Mouse (Mus musculus) thymus, adult 2 months (tissue): ENCODE measurements around the gene Efhd2. TPM values are rescaled to one million over a fixed set of nuclear protein-coding genes. Genes with fewer than 3 reads are reported as not detected.

ENCODE experiments used
- DNase-seq: peaks from one replicate; pipeline ENCODE4 v3.0.0; 2021
- H3K27ac ChIP-seq: fragments of 200-500 bp; 2 replicates; pipeline ENCODE4 v1.5.1; 2012; ENCODE audit warnings: low read length, control low read depth; ENCODE audit not compliant: control insufficient read depth, insufficient read depth
- H3K27me3 ChIP-seq: fragments of 200-500 bp; 2 replicates; pipeline ENCODE4 v1.6.1; 2012; ENCODE audit warnings: mild to moderate bottlenecking, low read length, moderate library complexity, mixed read lengths; ENCODE audit not compliant: control insufficient read depth, insufficient read depth
- H3K36me3 ChIP-seq: fragments of 200-500 bp; 2 replicates; pipeline ENCODE4 v1.6.1; 2012; ENCODE audit warnings: mild to moderate bottlenecking, low read length, moderate library complexity; ENCODE audit not compliant: control insufficient read depth, insufficient read depth
- H3K4me1 ChIP-seq: fragments of 200-500 bp; replicated peaks from 2 replicates; pipeline ENCODE4 v1.6.1; 2012; ENCODE audit warnings: low read length; ENCODE audit not compliant: control insufficient read depth, insufficient read depth
- H3K4me3 ChIP-seq: fragments of 200-500 bp; 2 replicates; pipeline ENCODE4 v1.5.1; 2012; ENCODE audit warnings: mild to moderate bottlenecking, low read length, control low read depth, moderate library complexity; ENCODE audit not compliant: control insufficient read depth, insufficient read depth
- CTCF ChIP-seq: fragments of 200-500 bp; IDR thresholded peaks from 2 replicates; pipeline ENCODE4 v1.5.1; 2012; ENCODE audit warnings: mild to moderate bottlenecking, control low read depth, low read length, moderate library complexity, borderline replicate concordance; ENCODE audit not compliant: control insufficient read depth, poor library complexity, insufficient read depth; ENCODE audit errors: extremely low read depth
- POLR2A ChIP-seq: fragments of 200-500 bp; IDR thresholded peaks from 2 replicates; pipeline ENCODE4 v1.6.1; 2012; ENCODE audit warnings: mild to moderate bottlenecking, low read length, control low read depth, moderate library complexity; ENCODE audit not compliant: control insufficient read depth, poor library complexity, insufficient read depth; ENCODE audit errors: extremely low read depth
- WGBS: fragments of 180-500 bp; shearing (Covaris S2); methylation state at CpG from one replicate; pipeline ENCODE4 v1.1.7; 2018; 5-methylcytosine and 5-hydroxymethylcytosine counted together
- polyA plus RNA-seq: library from polyadenylated mRNA; depleted of rRNA; stranded (reverse); fragments of >200 nt; gene quantifications from 2 replicates; pipeline ENCODE4 v1.2.3, GENCODE M21; 2012

Efhd2 gene
- polyA plus RNA-seq, 1 experiment: 120 TPM

DNA sequence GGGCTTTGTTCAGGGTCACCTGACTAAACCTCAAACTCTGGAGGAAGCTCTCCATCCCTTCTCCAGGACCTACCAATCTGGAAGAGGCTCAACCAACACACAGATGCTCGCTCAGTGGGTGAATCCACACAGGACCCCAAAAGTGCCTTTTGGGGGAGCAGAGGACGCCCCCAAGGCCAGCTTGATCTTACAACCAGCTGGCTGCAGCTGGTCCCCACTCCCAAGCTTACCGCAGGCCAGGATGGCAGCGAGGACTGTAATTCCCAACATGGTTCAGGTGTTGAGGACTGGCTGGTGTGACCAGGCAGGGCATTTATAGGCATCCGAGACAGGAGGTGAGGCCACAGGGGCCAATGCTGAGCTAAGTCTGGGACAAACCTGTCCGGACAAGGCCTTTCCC lies 28.7 kb downstream of the Efhd2 start, which contains the start of gene Ctrc:
Gene Ctrc (minus strand): TSS at position 361 of the 400 bp plus-strand sequence.
- H3K27me3 ChIP-seq: no peaks in the 10 kb centered on the region
- no peak for DNase-seq
- no peaks in the 10 kb centered on the region for H3K36me3 ChIP-seq
- TF ChIP-seq POLR2A (no peak), CTCF (no peak)
- no peak within 1 kb of the TSS for H3K4me3 ChIP-seq
- no peak within 1 kb of the TSS for H3K27ac ChIP-seq
- no peaks in the 10 kb centered on the region for H3K4me1 ChIP-seq
- WGBS: 97% methylated on average over 6 of the region's 6 CpGs

DNA sequence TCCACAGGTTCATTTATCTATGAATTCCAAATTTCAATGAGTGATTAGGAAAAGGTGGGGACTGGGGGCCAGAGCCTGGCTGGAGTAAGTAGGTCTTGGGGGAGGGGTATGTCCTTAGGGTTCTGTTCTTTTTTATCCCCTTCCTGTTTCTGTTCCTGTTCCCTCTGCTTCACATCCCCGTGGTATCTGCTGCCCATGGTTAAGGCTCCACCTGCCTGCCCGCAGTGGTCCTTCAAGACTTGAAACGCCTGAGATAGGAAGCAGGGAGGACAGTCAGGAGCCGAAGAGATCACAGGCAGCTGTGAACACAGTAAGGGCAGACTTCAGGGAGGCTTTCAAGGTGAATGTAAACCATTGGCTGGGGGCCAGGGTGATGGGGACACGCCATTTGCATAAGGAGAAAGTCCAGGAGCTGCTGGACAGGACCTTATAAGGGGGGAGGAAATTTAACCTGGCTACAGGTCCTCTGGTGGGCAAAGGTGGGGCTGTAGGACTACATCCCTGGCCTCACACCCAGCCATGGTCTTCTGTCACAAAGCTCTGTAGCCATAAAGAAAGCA lies 40.1 kb downstream of the Efhd2 start:
- no peak for TF ChIP-seq CTCF
- TF ChIP-seq POLR2A: no peak
- no peaks in the 10 kb centered on the region for H3K4me1 ChIP-seq
- DNase-seq: no peak
- H3K36me3 ChIP-seq: no peaks in the 10 kb centered on the region
- no peak overlapping the region for H3K27ac ChIP-seq
- WGBS: 35% methylated on average over 5 of the region's 5 CpGs
- H3K4me3 ChIP-seq: no peak overlapping the region
- no peaks in the 10 kb centered on the region for H3K27me3 ChIP-seq

DNA sequence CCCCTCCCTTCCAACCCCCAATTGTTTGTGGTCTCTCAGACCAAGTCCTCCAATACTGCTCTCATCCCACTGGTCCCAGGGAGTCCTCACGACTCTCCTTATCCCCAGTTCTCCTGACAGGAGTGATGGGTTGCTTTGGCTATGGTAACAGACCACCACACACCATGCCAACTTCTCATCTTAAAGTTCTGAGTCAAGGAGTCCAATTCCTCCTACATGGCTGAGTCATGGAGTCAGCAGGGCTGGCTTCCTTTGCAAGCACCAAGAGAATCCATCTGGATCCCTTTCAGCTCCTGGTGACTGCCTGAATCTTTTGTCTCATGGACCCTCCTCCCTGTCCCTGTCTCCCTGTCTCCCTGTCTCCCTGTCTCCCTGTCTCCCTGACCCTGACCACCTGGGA lies 40.8 kb downstream of the Efhd2 start:
- 88% methylated on average over 1 of the region's 1 CpGs for WGBS
- H3K4me3 ChIP-seq: no peak overlapping the region
- no peaks in the 10 kb centered on the region for H3K36me3 ChIP-seq
- H3K27me3 ChIP-seq: no peaks in the 10 kb centered on the region
- no peak overlapping the region for H3K27ac ChIP-seq
- TF ChIP-seq CTCF: no peak
- TF ChIP-seq POLR2A: no peak
- no peaks in the 10 kb centered on the region for H3K4me1 ChIP-seq
- DNase-seq: no peak

DNA sequence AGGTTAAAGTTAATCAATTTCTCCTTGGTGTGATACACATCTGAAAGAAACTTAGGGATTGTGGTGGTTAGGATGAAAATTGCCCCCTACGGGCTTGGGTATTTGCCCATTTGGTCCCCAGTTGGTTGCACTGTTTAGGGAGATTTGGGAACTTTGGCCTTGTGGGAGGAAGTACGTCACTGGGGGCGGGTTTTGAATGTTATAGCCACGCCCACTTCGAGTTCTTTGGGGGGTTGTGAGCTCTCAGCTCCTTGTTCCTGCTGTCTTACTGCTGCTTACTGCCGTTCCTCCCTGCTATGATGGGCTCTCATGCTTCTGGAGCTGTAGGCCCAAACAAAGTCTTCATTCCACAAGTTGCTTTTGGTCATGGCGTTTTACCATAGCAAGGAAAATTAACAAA lies 43.4 kb downstream of the Efhd2 start:
- whole genome bisulfite sequencing: 89% methylated on average over 7 of the region's 7 CpGs
- H3K36me3 ChIP-seq: no peaks in the 10 kb centered on the region
- H3K27me3 ChIP-seq: no peaks in the 10 kb centered on the region
- no peak for TF ChIP-seq CTCF
- H3K4me1 ChIP-seq: no peaks in the 10 kb centered on the region
- no peak for DNase-seq
- no peak overlapping the region for H3K27ac ChIP-seq
- H3K4me3 ChIP-seq: no peak overlapping the region

DNA sequence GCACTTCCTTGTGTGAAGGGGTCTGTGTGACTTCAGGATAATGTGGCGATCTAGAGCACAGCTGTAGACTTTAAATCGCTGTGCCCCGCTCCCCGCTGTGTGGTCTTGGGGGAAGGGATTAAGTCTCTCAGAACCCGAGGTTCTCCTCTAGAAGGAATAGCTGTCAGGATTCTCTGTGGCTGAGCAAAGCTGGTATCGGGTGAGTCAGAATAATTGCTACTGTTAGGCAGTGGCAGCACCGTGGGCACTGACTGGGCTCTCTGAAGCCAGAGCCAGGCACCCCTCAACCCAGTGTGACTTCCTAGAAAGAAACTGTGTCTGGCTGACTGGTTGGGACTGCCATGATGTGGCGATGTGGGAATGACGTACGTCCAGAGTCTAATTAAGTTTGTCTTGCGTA lies 44.3 kb downstream of the Efhd2 start:
- no peak for DNase-seq
- Histone ChIP-seq H3K36me3 (no peaks in the 10 kb centered on the region), H3K4me3 (no peak overlapping the region), H3K27me3 (no peaks in the 10 kb centered on the region), H3K4me1 (no peaks in the 10 kb centered on the region), H3K27ac (no peak overlapping the region)
- TF ChIP-seq CTCF (no peak), POLR2A (no peak)
- WGBS: 87% methylated on average over 11 of the region's 11 CpGs

DNA sequence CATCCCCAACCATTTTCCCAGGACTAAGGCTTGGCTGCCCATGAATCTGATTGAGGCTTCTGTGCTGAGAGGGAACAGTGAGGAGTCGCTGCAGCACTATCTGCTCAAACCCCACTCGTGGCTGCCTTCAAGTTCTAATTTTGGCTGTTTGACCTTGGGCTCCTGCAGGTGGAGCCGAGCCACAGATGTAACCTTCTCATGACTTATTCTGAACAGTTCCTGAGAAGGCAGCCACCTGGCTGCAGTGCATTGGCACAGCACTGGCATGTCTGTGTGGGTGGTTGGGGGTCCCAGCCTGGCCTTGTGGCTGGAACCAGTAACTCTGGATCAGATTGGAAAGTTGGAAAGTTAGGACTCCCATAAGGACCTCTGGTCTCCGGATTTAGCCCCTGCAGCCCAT lies 46.5 kb downstream of the Efhd2 start:
- H3K27me3 ChIP-seq: no peaks in the 10 kb centered on the region
- no peak overlapping the region for H3K4me3 ChIP-seq
- no peak overlapping the region for H3K27ac ChIP-seq
- no peak for DNase-seq
- TF ChIP-seq CTCF (no peak), POLR2A (no peak)
- no peaks in the 10 kb centered on the region for H3K4me1 ChIP-seq
- 47% methylated on average over 4 of the region's 4 CpGs for WGBS
- no peaks in the 10 kb centered on the region for H3K36me3 ChIP-seq

DNA sequence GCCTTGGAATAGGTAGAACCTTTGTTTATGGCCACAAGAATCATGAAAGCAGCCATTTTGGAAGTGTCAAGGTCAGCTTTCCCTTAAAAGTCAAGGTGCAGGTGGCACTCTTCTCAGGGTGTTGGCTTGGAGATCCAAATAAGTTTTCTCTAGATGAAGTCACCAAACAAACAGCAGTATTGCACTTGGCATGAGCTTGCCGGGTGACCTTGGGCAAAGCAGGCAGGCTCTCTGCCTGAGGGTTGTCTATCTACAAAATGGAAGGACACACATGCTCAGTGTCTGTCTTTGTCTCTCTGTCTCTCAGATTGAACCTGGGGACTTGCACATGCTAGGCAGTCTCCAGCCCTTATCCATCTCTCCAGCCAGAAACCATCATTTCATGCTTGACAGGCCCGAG lies 47.3 kb downstream of the Efhd2 start:
- 98% methylated on average over 2 of the region's 2 CpGs for WGBS
- Histone ChIP-seq H3K4me3 (no peak overlapping the region), H3K27ac (no peak overlapping the region), H3K27me3 (no peaks in the 10 kb centered on the region), H3K36me3 (no peaks in the 10 kb centered on the region), H3K4me1 (no peaks in the 10 kb centered on the region)
- TF ChIP-seq CTCF (no peak), POLR2A (no peak)
- DNase-seq: no peak
